Mouse (Mus musculus) thymus, adult 2 months (tissue): Measurements from ENCODE around the gene Tec.

Experiments used
- CTCF ChIP-seq: fragments of 200-500 bp; IDR thresholded peaks from 2 replicates; pipeline ENCODE4 v1.5.1; 2012; ENCODE audit warnings: mild to moderate bottlenecking, control low read depth, low read length, moderate library complexity, borderline replicate concordance; ENCODE audit not compliant: control insufficient read depth, poor library complexity, insufficient read depth; ENCODE audit errors: extremely low read depth
- POLR2A ChIP-seq: fragments of 200-500 bp; IDR thresholded peaks from 2 replicates; pipeline ENCODE4 v1.6.1; 2012; ENCODE audit warnings: mild to moderate bottlenecking, low read length, control low read depth, moderate library complexity; ENCODE audit not compliant: control insufficient read depth, poor library complexity, insufficient read depth; ENCODE audit errors: extremely low read depth

DNA sequence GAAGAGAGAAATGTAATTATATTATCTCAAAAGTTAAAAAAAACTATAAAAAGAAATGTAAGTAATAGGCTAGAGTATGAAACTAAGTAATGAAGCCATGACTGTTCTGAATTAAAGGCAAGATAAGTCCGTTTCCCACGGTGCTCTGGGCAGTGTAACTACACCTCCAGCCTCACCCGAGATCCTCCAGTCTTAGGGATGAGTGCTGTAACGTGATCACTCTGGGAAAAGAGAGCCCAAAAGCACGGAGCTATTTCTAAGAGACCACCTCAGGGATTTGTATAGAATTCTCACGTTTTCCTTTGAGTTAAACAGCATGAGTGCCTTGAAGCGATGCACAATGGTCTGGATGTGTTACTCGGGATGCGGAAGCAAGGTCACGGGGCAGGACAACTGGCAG is 162.2 kb downstream of the Tec start:
- no peak for TF ChIP-seq CTCF
- TF ChIP-seq POLR2A, result no peak
